Mouse (Mus musculus): ENCODE data around the gene Fbxo40.

DNA sequence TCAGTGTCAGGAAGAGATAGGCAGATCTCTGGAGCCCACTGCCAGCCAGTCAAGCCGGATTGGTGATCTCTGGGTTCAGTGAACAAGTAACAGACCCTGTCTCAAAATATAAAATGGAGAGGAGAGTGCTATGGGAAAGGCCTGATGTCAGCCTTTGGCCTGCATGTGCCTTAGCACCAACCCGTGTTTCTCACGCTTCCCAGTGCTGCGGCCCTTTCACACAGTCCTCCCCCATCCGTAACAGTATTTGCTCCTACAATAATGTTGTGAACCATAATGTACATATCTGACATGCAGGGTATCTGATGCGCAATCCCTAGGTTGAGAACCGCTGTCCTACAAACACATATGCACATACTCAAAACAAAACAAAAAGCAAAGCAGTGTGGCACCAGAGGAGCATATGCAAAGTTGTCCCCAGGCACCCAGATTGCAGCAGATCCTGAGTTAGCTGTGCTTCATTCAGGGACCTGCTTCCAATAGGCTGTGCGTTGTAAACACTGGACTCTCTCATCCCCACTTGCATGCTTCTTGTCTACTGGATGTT lies 69.1 kb downstream of the Fbxo40 start:
- TF ChIP-seq CTCF (IDR thresholded peaks at IDR 0.05; ENCODE audit: low read depth) (no peak), EP300 (IDR thresholded peaks at IDR 0.05; ENCODE audit: low read depth) (no peak)

Measured in heart, postnatal 0 days (tissue).